In genomic region chr2:141876958-141877357, GRCm38 (mm10) we compare ENCODE assay signal across 28 mouse cellular contexts.
DNase-seq lines count a peak whose midpoint lies in the region; ATAC-seq and TF ChIP-seq lines count a peak whose summit lies in the region.
"Had no signal": no experiment of that assay in that cellular context is flagged by ENCODE, and none has a peak within 500 bp of the region (broad histone marks: within the 10 kb centered on the region; RNA-seq: fewer than 3 reads in every experiment).

No protein-coding gene starts in this region.

- intact Hi-C loops in heart, adult 2 months (cut with DNase I) = no loop called here
- intact Hi-C loops in left cerebral cortex, adult 2 months (cut with DNase I) = no loop called here
- intact Hi-C loops in left cerebral cortex, postnatal 36 days (cut with DNase I) = no loop called here

- no peaks in the 10 kb centered on the region for H3K79me2 ChIP-seq in heart, adult 2 months (replicated peaks; ENCODE audit: control insufficient read depth, insufficient read depth, low read length)

- no peak for DNase-seq in forebrain, embryonic 14.5 days (ENCODE audit: low spot score)
- DNase-seq in heart, adult 2 months = no peak
- DNase-seq in left cerebral cortex, adult 2 months (ENCODE audit: extremely low spot score in 1 of 2, low spot score in 2 of 2) = no peak
- no peak for DNase-seq in left cerebral cortex, postnatal 36 days (ENCODE audit: low spot score in 2 of 2)
- peak; percentile 54 for DNase-seq in brain, adult 2 months (ENCODE audit: low read depth, low spot score)
- DNase-seq in gastrocnemius, adult 8-10 months (ENCODE audit: low spot score in 2 of 2) = no peak
- DNase-seq: adrenal gland, adult 2 months; adrenal gland, postnatal 36 days; cerebellum, adult 2 months; cerebellum, postnatal 14 days; gastrocnemius, adult 2 months; kidney, adult 9 months; kidney, postnatal 14 days; liver; lung, adult 2 months; lung, postnatal 14 days; thymus, postnatal 4 days had no signal

- H3K27me3 ChIP-seq in forebrain, embryonic 15.5 days = no peaks in the 10 kb centered on the region
- no peaks in the 10 kb centered on the region for H3K27me3 ChIP-seq in forebrain, embryonic 14.5 days (replicated peaks; ENCODE audit: control insufficient read depth, insufficient read depth, low read length)
- no peaks in the 10 kb centered on the region for H3K27me3 ChIP-seq in heart, embryonic 13.5 days (replicated peaks)
- H3K27me3 ChIP-seq in heart, adult 2 months (ENCODE audit: control insufficient read depth, insufficient read depth, low read length) = no peaks in the 10 kb centered on the region
- H3K27me3 ChIP-seq: CH12.LX; embryonic facial prominence, embryonic 15.5 days; hindbrain, embryonic 13.5 days; midbrain, embryonic 15.5 days had no signal

- no peak for TF ChIP-seq EP300 in heart, adult 2 months (IDR thresholded peaks at IDR 0.05; ENCODE audit: insufficient read depth, low read depth, low read length)

- H3K27ac ChIP-seq in forebrain, embryonic 15.5 days (replicated peaks) = no peak overlapping the region
- no peak overlapping the region for H3K27ac ChIP-seq in forebrain, embryonic 14.5 days (ENCODE audit: low read depth, low read length)
- H3K27ac ChIP-seq in heart, embryonic 13.5 days (replicated peaks) = no peak overlapping the region
- no peak overlapping the region for H3K27ac ChIP-seq in heart, adult 2 months
- peak overlapping the region; percentile 37; the same call in 1 of the 2 replicates for H3K27ac ChIP-seq in left cerebral cortex, adult 2 months
- H3K27ac ChIP-seq: embryonic facial prominence, embryonic 15.5 days; gastrocnemius, adult 2 months; hindbrain, embryonic 13.5 days; liver, embryonic 14.5 days; midbrain, embryonic 10.5 days; midbrain, embryonic 15.5 days had no signal

- H3K36me3 ChIP-seq in forebrain, embryonic 15.5 days = no peaks in the 10 kb centered on the region
- H3K36me3 ChIP-seq in forebrain, embryonic 14.5 days (ENCODE audit: control insufficient read depth, insufficient read depth, low read length) = no peaks in the 10 kb centered on the region
- no peaks in the 10 kb centered on the region for H3K36me3 ChIP-seq in heart, embryonic 13.5 days
- no peaks in the 10 kb centered on the region for H3K36me3 ChIP-seq in heart, adult 2 months (ENCODE audit: control insufficient read depth, insufficient read depth, low read length)
- H3K36me3 ChIP-seq: embryonic facial prominence, embryonic 15.5 days; heart, embryonic 10.5 days; hindbrain, embryonic 13.5 days; midbrain, embryonic 10.5 days; midbrain, embryonic 15.5 days had no signal

- TF ChIP-seq CTCF in heart, adult 2 months (IDR thresholded peaks at IDR 0.05) = no peak
- no peak for TF ChIP-seq CTCF in left cerebral cortex, adult 2 months (IDR thresholded peaks at IDR 0.05)

- H3K4me2 ChIP-seq in forebrain, embryonic 15.5 days (replicated peaks) = no peak overlapping the region
- no peak overlapping the region for H3K4me2 ChIP-seq in forebrain, embryonic 14.5 days (ENCODE audit: low read length)
- H3K4me2 ChIP-seq in heart, embryonic 13.5 days = peak overlapping the region; percentile 51
- H3K4me2 ChIP-seq: embryonic facial prominence, embryonic 15.5 days; hindbrain, embryonic 13.5 days; midbrain, embryonic 15.5 days had no signal

- peak; percentile 48; the same call in 1 of the 2 replicates for ATAC-seq in forebrain, embryonic 15.5 days (replicated peaks)
- ATAC-seq in forebrain, embryonic 14.5 days = no peak
- ATAC-seq in heart, embryonic 13.5 days (ENCODE audit: extremely low read depth, insufficient number of reproducible peaks, low FRiP score, low TSS enrichment) = no peak
- ATAC-seq: activated CD4-positive, CD25-positive, alpha-beta regulatory T cell, adult 4 months; intestine, embryonic 16.5 days; midbrain, embryonic 15.5 days had no signal

- no peak overlapping the region for H3K4me3 ChIP-seq in forebrain, embryonic 15.5 days
- H3K4me3 ChIP-seq in forebrain, embryonic 14.5 days (ENCODE audit: low read depth, low read length) = no peak overlapping the region
- no peak overlapping the region for H3K4me3 ChIP-seq in heart, embryonic 13.5 days
- no peak overlapping the region for H3K4me3 ChIP-seq in heart, adult 2 months
- no peak overlapping the region for H3K4me3 ChIP-seq in left cerebral cortex, adult 2 months
- H3K4me3 ChIP-seq: embryonic facial prominence, embryonic 15.5 days; gastrocnemius, adult 2 months; heart, embryonic 10.5 days; hindbrain, embryonic 13.5 days; midbrain, embryonic 10.5 days; midbrain, embryonic 15.5 days had no signal

- no peak for TF ChIP-seq POLR2A in heart, adult 2 months (IDR thresholded peaks at IDR 0.05; ENCODE audit: insufficient read depth, low read depth, low read length)

- H3K4me1 ChIP-seq in forebrain, embryonic 15.5 days = 0 out of 2 replicates have a peak, but pooled peaks cover 3% of the 10 kb centered on the region
- no peaks in the 10 kb centered on the region for H3K4me1 ChIP-seq in forebrain, embryonic 14.5 days (ENCODE audit: control insufficient read depth, insufficient read depth, low read length)
- peaks cover 26% of the 10 kb centered on the region for H3K4me1 ChIP-seq in heart, embryonic 13.5 days
- H3K4me1 ChIP-seq in heart, adult 2 months (ENCODE audit: control insufficient read depth, insufficient read depth, low read length) = no peaks in the 10 kb centered on the region; the same call in 1 of the 2 replicates
- H3K4me1 ChIP-seq: hindbrain, embryonic 13.5 days; midbrain, embryonic 15.5 days had no signal

- WGBS in forebrain, embryonic 15.5 days = 77% methylated on average over 2 of the region's 2 CpGs
- 81% methylated on average over 2 of the region's 2 CpGs for WGBS in forebrain, embryonic 14.5 days
- 37% methylated on average over 2 of the region's 2 CpGs for WGBS in heart, embryonic 13.5 days
- WGBS in heart, adult 2 months = 64% methylated on average over 2 of the region's 2 CpGs

- H3K9ac ChIP-seq in forebrain, embryonic 15.5 days (replicated peaks) = no peak overlapping the region
- H3K9ac ChIP-seq in forebrain, embryonic 14.5 days (ENCODE audit: low read length) = no peak overlapping the region
- no peak overlapping the region for H3K9ac ChIP-seq in heart, embryonic 13.5 days
- H3K9ac ChIP-seq in heart, adult 2 months (ENCODE audit: low read depth, low read length) = no peak overlapping the region
- H3K9ac ChIP-seq: embryonic facial prominence, embryonic 15.5 days; hindbrain, embryonic 13.5 days; liver, embryonic 14.5 days; midbrain, embryonic 15.5 days had no signal

- H3K9me3 ChIP-seq in forebrain, embryonic 15.5 days = no peaks in the 10 kb centered on the region
- H3K9me3 ChIP-seq in forebrain, embryonic 14.5 days (replicated peaks; ENCODE audit: control insufficient read depth, low read length) = no peaks in the 10 kb centered on the region
- H3K9me3 ChIP-seq in heart, embryonic 13.5 days = no peaks in the 10 kb centered on the region
- H3K9me3 ChIP-seq: embryonic facial prominence, embryonic 15.5 days; heart, embryonic 10.5 days; hindbrain, embryonic 13.5 days; midbrain, embryonic 10.5 days; midbrain, embryonic 15.5 days had no signal
